Mouse (Mus musculus): Measurements from ENCODE around the gene Mettl23. TPM values are rescaled to one million over a fixed set of nuclear protein-coding genes. Genes with fewer than 3 reads are reported as not detected.
"Not testable (repeated sequence)": the region's sequence is repeated elsewhere in the genome, so short reads cannot be mapped to it uniquely, and the experiment has no call there.

Mettl23 gene
- total RNA-seq, 2 experiments from 2014 or later = 27.3 to 30.0 TPM

- DNase-seq (ENCODE audit: low spot score in 2 of 2) = no peak
Observed at GRCm38 (mm10) chr11:116817567-116817966, 25.5 kb upstream of the Mettl23 start.

GRCm38 (mm10) chr11:116818722-116819121 lies 24.4 kb upstream of the Mettl23 start:
- DNase-seq (ENCODE audit: low spot score in 2 of 2) = no peak

- no peak for DNase-seq (ENCODE audit: low spot score in 2 of 2)
Observed at GRCm38 (mm10) chr11:116819932-116820593, 23.0 kb upstream of the Mettl23 start.

- DNase-seq (ENCODE audit: low spot score in 2 of 2) = no peak
Observed at GRCm38 (mm10) chr11:116821057-116821940, 21.8 kb upstream of the Mettl23 start.

- DNase-seq (ENCODE audit: low spot score in 2 of 2) = no peak
Observed at GRCm38 (mm10) chr11:116822215-116822614, 20.9 kb upstream of the Mettl23 start.

GRCm38 (mm10) chr11:116822626-116823025 lies 20.5 kb upstream of the Mettl23 start:
- DNase-seq (ENCODE audit: low spot score in 2 of 2) = no peak

GRCm38 (mm10) chr11:116823255-116823654 lies 19.8 kb upstream of the Mettl23 start:
- no peak for DNase-seq (ENCODE audit: low spot score in 2 of 2)

- DNase-seq (ENCODE audit: low spot score in 2 of 2) = not testable (repeated sequence)
Observed at GRCm38 (mm10) chr11:116823885-116824284, 19.2 kb upstream of the Mettl23 start.

GRCm38 (mm10) chr11:116825230-116825629 lies 17.8 kb upstream of the Mettl23 start:
- DNase-seq (ENCODE audit: low spot score in 2 of 2) = no peak

GRCm38 (mm10) chr11:116826550-116827504 lies 16.3 kb upstream of the Mettl23 start:
- DNase-seq (ENCODE audit: low spot score in 2 of 2) = no peak

GRCm38 (mm10) chr11:116827534-116828165 lies 15.4 kb upstream of the Mettl23 start, which contains the start of gene Mxra7:
TSS of gene Mxra7 (minus strand) at chr11:116828046.
- DNase-seq (ENCODE audit: low spot score in 2 of 2) = peak; percentile 60 to 77

GRCm38 (mm10) chr11:116832172-116832685 lies 10.8 kb upstream of the Mettl23 start:
- no peak for DNase-seq (ENCODE audit: low spot score in 2 of 2)

- DNase-seq (ENCODE audit: low spot score in 2 of 2) = no peak
Observed at GRCm38 (mm10) chr11:116834954-116835353, 8.1 kb upstream of the Mettl23 start.

GRCm38 (mm10) chr11:116836283-116836682 lies 6.8 kb upstream of the Mettl23 start:
- no peak for DNase-seq (ENCODE audit: low spot score in 2 of 2)

GRCm38 (mm10) chr11:116837441-116837840 lies 5.6 kb upstream of the Mettl23 start:
- no peak for DNase-seq (ENCODE audit: low spot score in 2 of 2)

- DNase-seq (ENCODE audit: low spot score in 2 of 2) = no peak
Observed at GRCm38 (mm10) chr11:116838936-116839335, 4.1 kb upstream of the Mettl23 start.

GRCm38 (mm10) chr11:116839601-116840000 lies 3.5 kb upstream of the Mettl23 start:
- DNase-seq (ENCODE audit: low spot score in 2 of 2) = no peak

GRCm38 (mm10) chr11:116840748-116841147 lies 2.3 kb upstream of the Mettl23 start:
- DNase-seq (ENCODE audit: low spot score in 2 of 2) = no peak

- DNase-seq (ENCODE audit: low spot score in 2 of 2) = peak; percentile 64 to 72
Observed at GRCm38 (mm10) chr11:116842531-116843260, 382 bp upstream of the Mettl23 start.

Measured in layer of hippocampus, postnatal 14 days (tissue).